Mouse (Mus musculus): ENCODE measurements around the gene Zfp148. TPM values are rescaled to one million over a fixed set of nuclear protein-coding genes. Genes with fewer than 3 reads are reported as not detected.

Zfp148 gene
- polyA plus RNA-seq, 1 experiment, result 6.5 TPM

DNA sequence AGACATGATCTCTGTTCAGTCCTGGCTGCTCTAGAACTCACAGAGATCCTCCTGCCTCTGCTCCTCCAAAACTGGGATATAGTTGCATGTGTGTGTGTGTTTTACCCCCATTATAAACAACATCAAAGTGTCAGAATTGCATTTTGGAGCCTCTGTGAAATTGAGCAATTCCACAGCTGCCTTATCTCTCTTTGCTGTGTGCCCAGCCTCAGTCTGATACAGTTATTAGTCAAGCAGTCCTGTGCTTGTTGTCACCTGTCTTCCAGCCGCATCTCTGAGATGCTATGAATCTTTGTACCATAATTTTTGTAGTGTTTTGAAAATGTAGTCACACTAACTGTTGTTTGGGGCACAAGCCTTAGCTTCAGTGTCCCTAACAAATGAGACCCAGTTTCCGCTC lies 73.2 kb downstream of the Zfp148 start:
- peaks cover 7% of the 10 kb centered on the region for H3K36me3 ChIP-seq (ENCODE audit: control insufficient read depth, insufficient read depth)
- H3K4me3 ChIP-seq (ENCODE audit: insufficient read depth, poor library complexity, severe bottlenecking), result no peak overlapping the region
- H3ac ChIP-seq (ENCODE audit: control insufficient read depth, insufficient read length, low read depth), result no peak overlapping the region
- H3K27me3 ChIP-seq (ENCODE audit: control insufficient read depth, insufficient read depth, insufficient read length), result no peaks in the 10 kb centered on the region
- peaks cover 28% of the 10 kb centered on the region for H3K79me3 ChIP-seq (ENCODE audit: low read depth)
- H3K79me2 ChIP-seq (ENCODE audit: control insufficient read depth, insufficient read depth), result peaks cover 55% of the 10 kb centered on the region
- TF ChIP-seq MYOG (IDR thresholded peaks at IDR 0.05; ENCODE audit: control insufficient read depth, extremely low read depth, insufficient read length) (no peak), MAX (IDR thresholded peaks at IDR 0.05) (no peak), FOSL1 (IDR thresholded peaks at IDR 0.05; ENCODE audit: insufficient read depth, low read length, poor library complexity, severe bottlenecking) (no peak), CEBPB (IDR thresholded peaks at IDR 0.05; ENCODE audit: low read depth) (no peak), MYOD1 (IDR thresholded peaks at IDR 0.05; ENCODE audit: control insufficient read depth, insufficient read length, low read depth) (no peak), CTCF (IDR thresholded peaks at IDR 0.05; ENCODE audit: control insufficient read depth, insufficient read depth, insufficient read length) (no peak), USF1 (IDR thresholded peaks at IDR 0.05; ENCODE audit: low read depth) (no peak)

DNA sequence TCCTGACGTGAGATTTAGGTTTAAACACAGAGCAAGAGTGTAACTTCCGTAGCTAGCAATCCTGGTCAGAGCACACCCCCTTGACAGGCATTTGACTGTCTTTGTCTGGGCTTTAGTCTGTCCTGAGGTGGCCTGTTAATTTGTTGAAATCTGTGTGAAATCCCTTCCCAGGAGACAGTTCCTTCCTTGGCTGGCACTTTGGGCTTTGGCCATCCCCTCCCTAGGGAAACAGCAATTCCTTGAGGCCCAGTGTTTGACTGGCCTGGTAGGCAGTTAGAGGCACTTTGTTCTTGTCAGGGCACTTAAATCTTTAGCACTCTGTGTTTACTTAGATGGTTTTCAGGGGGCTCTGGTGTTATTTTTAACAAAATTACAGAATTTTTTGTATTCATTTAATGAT lies 73.7 kb downstream of the Zfp148 start:
- peaks cover 54% of the 10 kb centered on the region for H3K79me2 ChIP-seq (ENCODE audit: control insufficient read depth, insufficient read depth)
- TF ChIP-seq CTCF (IDR thresholded peaks at IDR 0.05; ENCODE audit: control insufficient read depth, insufficient read depth, insufficient read length) (no peak), MAX (IDR thresholded peaks at IDR 0.05) (no peak), CEBPB (IDR thresholded peaks at IDR 0.05; ENCODE audit: low read depth) (no peak), MYOG (IDR thresholded peaks at IDR 0.05; ENCODE audit: control insufficient read depth, extremely low read depth, insufficient read length) (no peak), FOSL1 (IDR thresholded peaks at IDR 0.05; ENCODE audit: insufficient read depth, low read length, poor library complexity, severe bottlenecking) (no peak), MYOD1 (IDR thresholded peaks at IDR 0.05; ENCODE audit: control insufficient read depth, insufficient read length, low read depth) (no peak), USF1 (IDR thresholded peaks at IDR 0.05; ENCODE audit: low read depth) (no peak)
- peaks cover 11% of the 10 kb centered on the region for H3K36me3 ChIP-seq (ENCODE audit: control insufficient read depth, insufficient read depth)
- H3K4me3 ChIP-seq (ENCODE audit: insufficient read depth, poor library complexity, severe bottlenecking), result no peak overlapping the region
- no peaks in the 10 kb centered on the region for H3K27me3 ChIP-seq (ENCODE audit: control insufficient read depth, insufficient read depth, insufficient read length)
- no peak overlapping the region for H3ac ChIP-seq (ENCODE audit: control insufficient read depth, insufficient read length, low read depth)
- peaks cover 28% of the 10 kb centered on the region for H3K79me3 ChIP-seq (ENCODE audit: low read depth)

DNA sequence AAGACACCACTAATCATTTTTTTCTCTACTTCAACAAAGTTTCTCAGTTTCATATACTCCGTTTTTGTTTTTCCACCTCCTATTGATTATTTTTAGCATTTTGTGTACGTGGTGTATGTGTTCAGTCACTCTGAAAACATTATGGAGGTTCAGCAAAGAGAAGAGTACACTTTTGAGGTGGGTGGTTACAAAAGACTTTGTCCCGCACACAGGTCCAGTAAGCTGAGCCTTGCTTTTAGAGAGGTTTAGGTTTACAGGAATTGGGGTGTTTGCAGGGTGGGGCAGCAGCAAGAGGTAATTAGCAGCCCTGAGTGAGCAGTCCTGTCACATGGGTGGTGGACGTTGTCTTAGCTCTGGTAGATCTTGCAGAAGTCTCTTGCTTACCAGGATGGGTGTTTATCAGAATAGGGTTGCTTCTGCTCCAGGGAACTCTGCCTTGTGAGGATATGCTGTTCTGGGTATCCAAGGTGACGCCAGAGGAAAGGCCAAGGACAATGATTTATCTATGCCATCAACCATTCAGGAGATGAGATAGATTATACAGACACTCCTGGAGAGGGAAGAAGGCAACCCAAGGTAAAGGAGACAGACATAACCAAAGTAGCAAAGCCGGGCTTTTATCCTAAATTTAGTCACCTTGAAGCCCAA lies 74.8 kb downstream of the Zfp148 start:
- Histone ChIP-seq H3K36me3 (ENCODE audit: control insufficient read depth, insufficient read depth) (peaks cover 13% of the 10 kb centered on the region), H3ac (ENCODE audit: control insufficient read depth, insufficient read length, low read depth) (no peak overlapping the region), H3K79me2 (ENCODE audit: control insufficient read depth, insufficient read depth) (peaks cover 44% of the 10 kb centered on the region), H3K79me3 (ENCODE audit: low read depth) (peaks cover 27% of the 10 kb centered on the region), H3K4me3 (ENCODE audit: insufficient read depth, poor library complexity, severe bottlenecking) (no peak overlapping the region), H3K27me3 (ENCODE audit: control insufficient read depth, insufficient read depth, insufficient read length) (no peaks in the 10 kb centered on the region)
- TF ChIP-seq FOSL1 (IDR thresholded peaks at IDR 0.05; ENCODE audit: insufficient read depth, low read length, poor library complexity, severe bottlenecking) (no peak), CEBPB (IDR thresholded peaks at IDR 0.05; ENCODE audit: low read depth) (no peak), USF1 (IDR thresholded peaks at IDR 0.05; ENCODE audit: low read depth) (no peak), MAX (IDR thresholded peaks at IDR 0.05) (no peak), CTCF (IDR thresholded peaks at IDR 0.05; ENCODE audit: control insufficient read depth, insufficient read depth, insufficient read length) (no peak), MYOG (IDR thresholded peaks at IDR 0.05; ENCODE audit: control insufficient read depth, extremely low read depth, insufficient read length) (no peak), MYOD1 (IDR thresholded peaks at IDR 0.05; ENCODE audit: control insufficient read depth, insufficient read length, low read depth) (no peak)

DNA sequence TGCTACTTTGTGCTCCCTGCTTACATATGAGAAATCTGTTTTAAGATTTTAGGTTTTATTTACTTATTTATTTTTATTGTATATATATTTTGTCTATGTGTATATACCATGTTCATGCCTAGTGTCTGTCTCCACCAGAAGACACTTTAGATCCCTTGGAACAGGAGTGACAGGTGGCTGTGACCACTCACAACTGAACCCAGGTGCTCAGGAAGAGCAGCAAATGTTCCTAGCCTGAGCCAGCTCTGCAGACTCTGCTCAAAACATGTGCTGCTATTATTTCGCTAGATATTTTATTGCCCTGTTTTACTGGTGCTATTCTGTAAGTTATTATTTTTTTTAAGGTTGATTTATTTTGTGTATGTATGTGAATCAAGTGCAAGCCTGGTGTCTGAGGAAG lies 78.5 kb downstream of the Zfp148 start:
- H3ac ChIP-seq (ENCODE audit: control insufficient read depth, insufficient read length, low read depth), result no peak overlapping the region
- peaks cover 32% of the 10 kb centered on the region for H3K79me2 ChIP-seq (ENCODE audit: control insufficient read depth, insufficient read depth)
- no peak overlapping the region for H3K4me3 ChIP-seq (ENCODE audit: insufficient read depth, poor library complexity, severe bottlenecking)
- no peaks in the 10 kb centered on the region for H3K27me3 ChIP-seq (ENCODE audit: control insufficient read depth, insufficient read depth, insufficient read length)
- peaks cover 13% of the 10 kb centered on the region for H3K36me3 ChIP-seq (ENCODE audit: control insufficient read depth, insufficient read depth)
- H3K79me3 ChIP-seq (ENCODE audit: low read depth), result peaks cover 14% of the 10 kb centered on the region
- TF ChIP-seq MAX (IDR thresholded peaks at IDR 0.05) (no peak), CTCF (IDR thresholded peaks at IDR 0.05; ENCODE audit: control insufficient read depth, insufficient read depth, insufficient read length) (no peak), USF1 (IDR thresholded peaks at IDR 0.05; ENCODE audit: low read depth) (no peak), FOSL1 (IDR thresholded peaks at IDR 0.05; ENCODE audit: insufficient read depth, low read length, poor library complexity, severe bottlenecking) (no peak), CEBPB (IDR thresholded peaks at IDR 0.05; ENCODE audit: low read depth) (no peak), MYOG (IDR thresholded peaks at IDR 0.05; ENCODE audit: control insufficient read depth, extremely low read depth, insufficient read length) (no peak), MYOD1 (IDR thresholded peaks at IDR 0.05; ENCODE audit: control insufficient read depth, insufficient read length, low read depth) (no peak)

DNA sequence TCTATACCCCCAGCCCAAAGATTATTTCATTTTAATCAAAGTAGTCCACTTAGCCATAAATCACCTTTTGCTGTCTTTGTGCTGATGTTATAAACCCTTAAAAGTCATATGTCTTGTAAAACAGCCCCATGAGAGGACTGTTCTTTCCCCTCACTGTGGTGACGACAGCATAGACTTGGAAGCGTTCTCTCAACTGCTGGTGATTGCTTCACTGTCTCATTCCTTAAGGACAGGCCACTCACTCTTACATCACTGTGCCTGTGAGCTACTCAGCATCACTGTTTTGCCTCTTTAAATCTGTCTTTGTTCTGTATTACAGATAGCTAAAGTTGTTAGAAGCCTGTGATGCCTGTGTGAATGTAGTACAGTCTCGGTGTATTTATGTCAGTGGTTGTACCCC lies 80.8 kb downstream of the Zfp148 start:
- Histone ChIP-seq H3K36me3 (ENCODE audit: control insufficient read depth, insufficient read depth) (peaks cover 13% of the 10 kb centered on the region), H3K79me2 (ENCODE audit: control insufficient read depth, insufficient read depth) (peaks cover 14% of the 10 kb centered on the region), H3K79me3 (ENCODE audit: low read depth) (peaks cover 4% of the 10 kb centered on the region), H3K27me3 (ENCODE audit: control insufficient read depth, insufficient read depth, insufficient read length) (no peaks in the 10 kb centered on the region), H3K4me3 (ENCODE audit: insufficient read depth, poor library complexity, severe bottlenecking) (no peak overlapping the region), H3ac (ENCODE audit: control insufficient read depth, insufficient read length, low read depth) (no peak overlapping the region)
- TF ChIP-seq CEBPB (IDR thresholded peaks at IDR 0.05; ENCODE audit: low read depth) (no peak), FOSL1 (IDR thresholded peaks at IDR 0.05; ENCODE audit: insufficient read depth, low read length, poor library complexity, severe bottlenecking) (no peak), USF1 (IDR thresholded peaks at IDR 0.05; ENCODE audit: low read depth) (no peak), MAX (IDR thresholded peaks at IDR 0.05) (no peak), MYOG (IDR thresholded peaks at IDR 0.05; ENCODE audit: control insufficient read depth, extremely low read depth, insufficient read length) (no peak), CTCF (IDR thresholded peaks at IDR 0.05; ENCODE audit: control insufficient read depth, insufficient read depth, insufficient read length) (no peak), MYOD1 (IDR thresholded peaks at IDR 0.05; ENCODE audit: control insufficient read depth, insufficient read length, low read depth) (no peak)
